Mouse (Mus musculus): ENCODE data around the gene Ccdc158. TPM values are rescaled to one million over a fixed set of nuclear protein-coding genes. Genes with fewer than 3 reads are reported as not detected.
A peak's percentile ranks its signal among the peaks of the same experiment; 100 is the strongest.

Gene Ccdc158
- polyA plus RNA-seq, 1 experiment from 2014 or later: 0.90 TPM

DNA sequence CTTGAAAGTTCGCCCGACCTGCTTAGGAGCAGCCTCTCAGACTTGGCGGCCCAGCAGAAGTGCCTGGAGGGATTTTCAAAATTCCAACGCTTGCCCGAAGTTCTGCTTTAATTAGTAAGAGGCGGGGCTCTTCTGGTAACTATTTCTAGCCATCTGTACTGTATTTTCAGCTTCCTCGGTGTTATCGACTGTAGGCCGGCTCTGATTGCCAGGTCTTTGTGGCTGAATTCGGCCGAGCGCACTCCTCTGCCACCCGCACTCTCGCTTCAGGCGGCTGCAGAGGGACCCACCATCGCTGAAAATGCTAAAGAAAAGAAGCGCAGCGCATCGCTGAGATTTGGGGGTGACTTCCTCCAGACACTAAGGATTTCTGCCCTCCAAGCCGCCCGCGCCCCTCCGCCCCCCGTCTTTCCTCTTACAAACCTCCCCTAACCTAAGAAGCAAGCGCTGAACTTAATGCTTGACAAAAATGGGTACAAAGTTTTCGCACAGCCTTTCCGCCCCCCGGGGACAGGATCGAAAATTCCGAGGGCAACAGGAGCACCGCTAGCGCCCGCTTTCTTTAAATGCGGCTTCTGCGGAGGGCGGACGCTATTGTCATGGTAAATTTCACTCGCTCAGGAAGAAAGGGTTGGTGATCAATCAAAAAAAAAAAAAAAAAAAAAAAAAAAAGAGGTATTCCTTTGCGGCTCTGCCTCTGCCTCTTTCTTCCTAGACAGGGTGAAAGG lies 7.7 kb upstream of the Ccdc158 start:
- peak overlapping the region; percentile 66 for H3K4me3 ChIP-seq
- H3K36me3 ChIP-seq: no peaks in the 10 kb centered on the region
- no peaks in the 10 kb centered on the region; the same call in 1 of the 2 replicates for H3K27me3 ChIP-seq (ENCODE audit: insufficient read depth, poor library complexity, severe bottlenecking)
- peaks cover 37% of the 10 kb centered on the region for H3K4me1 ChIP-seq (replicated peaks)
- H3K27ac ChIP-seq: peak overlapping the region; percentile 94
- DNase-seq (ENCODE audit: low spot score): peak; percentile 72
- no peaks in the 10 kb centered on the region for H3K9me3 ChIP-seq
- under 1% methylated on average over 39 of the region's 39 CpGs for WGBS

DNA sequence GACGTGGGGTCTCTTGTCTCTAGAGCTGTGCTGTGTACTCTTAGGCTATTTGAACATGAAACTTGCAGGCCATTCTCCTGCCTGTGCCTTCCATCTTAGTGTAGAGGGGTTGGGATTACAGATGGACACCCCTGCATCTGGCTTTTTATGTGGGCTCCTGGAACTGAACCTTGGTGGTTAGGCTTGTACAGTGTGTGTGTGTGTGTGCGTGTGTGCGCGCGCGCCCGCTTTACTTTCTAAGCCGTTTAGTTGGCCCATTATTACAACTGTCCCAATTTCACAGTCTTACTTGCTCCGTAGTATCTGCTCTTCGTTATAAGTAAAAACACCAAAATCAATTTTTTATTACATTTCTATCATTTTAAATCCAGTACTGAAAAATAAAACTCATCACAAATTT lies 6.8 kb upstream of the Ccdc158 start:
- no peaks in the 10 kb centered on the region; the same call in 1 of the 2 replicates for H3K27me3 ChIP-seq (ENCODE audit: insufficient read depth, poor library complexity, severe bottlenecking)
- 86% methylated on average over 10 of the region's 10 CpGs for WGBS
- H3K4me3 ChIP-seq: no peak overlapping the region
- no peaks in the 10 kb centered on the region for H3K9me3 ChIP-seq
- H3K27ac ChIP-seq: no peak overlapping the region
- H3K4me1 ChIP-seq (replicated peaks): peaks cover 37% of the 10 kb centered on the region
- no peaks in the 10 kb centered on the region for H3K36me3 ChIP-seq
- DNase-seq (ENCODE audit: low spot score): no peak

DNA sequence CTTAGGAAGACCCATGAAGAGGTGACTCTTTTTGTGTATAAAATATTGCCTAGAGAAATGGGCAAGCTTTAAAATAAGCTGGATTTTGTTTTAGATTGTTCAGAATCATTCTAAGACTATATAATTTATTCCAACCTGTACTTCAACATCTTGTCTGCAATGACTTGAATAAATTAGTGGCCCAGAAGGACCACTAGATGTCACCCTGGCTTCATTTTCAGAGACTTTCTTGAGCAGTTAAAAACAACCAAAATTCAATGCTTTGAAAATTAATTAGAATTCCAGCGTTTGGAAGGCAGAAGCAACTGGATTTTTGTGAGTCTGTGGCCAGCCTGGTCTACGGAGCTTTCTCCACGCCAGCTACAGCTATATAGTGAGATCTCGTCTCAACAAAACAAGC lies 4.4 kb upstream of the Ccdc158 start:
- H3K9me3 ChIP-seq: no peaks in the 10 kb centered on the region
- peaks cover 41% of the 10 kb centered on the region for H3K4me1 ChIP-seq (replicated peaks)
- no peak overlapping the region for H3K27ac ChIP-seq
- no peak for DNase-seq (ENCODE audit: low spot score)
- 35% methylated on average over 4 of the region's 4 CpGs for WGBS
- H3K36me3 ChIP-seq: no peaks in the 10 kb centered on the region
- H3K27me3 ChIP-seq (ENCODE audit: insufficient read depth, poor library complexity, severe bottlenecking): peaks cover 2% of the 10 kb centered on the region
- H3K4me3 ChIP-seq: no peak overlapping the region

DNA sequence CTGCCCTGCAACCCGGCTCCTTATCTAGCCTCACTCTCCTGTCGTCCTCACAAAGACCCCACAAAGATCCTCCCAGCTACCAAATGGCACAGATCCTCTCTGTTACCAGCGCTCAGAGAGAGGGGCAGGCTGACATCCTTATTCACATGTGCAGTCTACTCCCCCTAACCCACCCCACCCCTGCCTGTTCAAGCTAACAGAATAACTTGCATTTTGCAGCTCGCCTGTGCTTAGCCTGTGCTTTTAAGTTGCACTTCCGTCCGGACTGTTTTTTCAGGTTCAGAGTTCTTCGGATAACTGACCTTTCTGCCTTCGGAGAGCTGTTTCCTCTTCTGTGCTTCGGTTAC lies 476 bp upstream of the Ccdc158 start:
- 1% methylated on average over 9 of the region's 9 CpGs for WGBS
- Histone ChIP-seq H3K27ac (peak overlapping the region; percentile 80), H3K4me3 (peak overlapping the region; percentile 55), H3K4me1 (replicated peaks) (peaks cover 18% of the 10 kb centered on the region), H3K27me3 (ENCODE audit: insufficient read depth, poor library complexity, severe bottlenecking) (peaks cover 7% of the 10 kb centered on the region), H3K9me3 (no peaks in the 10 kb centered on the region), H3K36me3 (no peaks in the 10 kb centered on the region)
- DNase-seq (ENCODE audit: low spot score): no peak

DNA sequence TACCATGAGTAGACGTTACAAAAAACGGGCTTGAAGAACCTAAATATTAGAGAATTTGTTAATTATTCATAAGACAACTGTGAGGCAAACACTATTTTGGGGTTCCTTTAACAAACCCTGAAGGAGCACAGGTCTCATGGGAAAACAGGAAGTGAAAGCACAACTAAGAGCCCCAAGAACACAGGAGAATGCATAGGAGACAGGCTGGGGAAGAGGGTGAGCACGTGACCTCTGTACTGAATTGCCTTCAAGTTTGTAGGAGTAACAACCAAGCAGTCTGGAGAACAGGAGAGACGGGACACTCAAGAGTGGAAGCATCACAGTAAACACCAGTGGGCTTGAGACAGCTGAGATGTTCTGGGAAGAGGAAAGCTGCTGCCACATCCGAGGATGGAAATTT lies 8.2 kb downstream of the Ccdc158 start:
- no peak for DNase-seq (ENCODE audit: low spot score)
- no peak overlapping the region for H3K27ac ChIP-seq
- 84% methylated on average over 5 of the region's 5 CpGs for WGBS

DNA sequence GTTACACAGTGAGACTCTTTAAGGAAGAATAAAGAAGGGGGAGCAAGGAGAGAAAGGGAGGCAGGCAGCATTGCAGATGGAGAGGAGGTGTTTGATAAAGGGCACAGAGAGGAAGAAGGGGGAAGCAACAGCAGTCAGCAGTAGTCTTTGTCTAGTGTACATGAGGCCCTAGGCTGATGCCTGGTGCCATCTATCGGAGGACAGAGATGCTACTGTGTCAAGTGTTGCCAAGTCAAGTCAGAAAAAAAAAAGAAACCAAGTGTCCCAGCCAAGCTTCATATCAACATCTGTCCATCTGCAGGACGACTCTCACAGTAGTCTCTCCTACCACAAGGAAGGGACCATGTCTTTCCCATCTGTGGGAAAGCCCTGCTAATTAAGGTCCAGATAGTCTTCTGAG lies 10.8 kb downstream of the Ccdc158 start:
- Histone ChIP-seq H3K9me3 (no peaks in the 10 kb centered on the region), H3K36me3 (no peaks in the 10 kb centered on the region), H3K4me3 (no peak overlapping the region), H3K27ac (no peak overlapping the region), H3K4me1 (replicated peaks) (peaks cover under 1% of the 10 kb centered on the region; the same call in 1 of the 2 replicates), H3K27me3 (ENCODE audit: insufficient read depth, poor library complexity, severe bottlenecking) (no peaks in the 10 kb centered on the region)
- no peak for DNase-seq (ENCODE audit: low spot score)
- WGBS: 72% methylated on average over 2 of the region's 2 CpGs

More for the DNA sequence above, 8.2 kb downstream of the Ccdc158 start:
- no peaks in the 10 kb centered on the region for H3K36me3 ChIP-seq
- H3K27me3 ChIP-seq (ENCODE audit: insufficient read depth, poor library complexity, severe bottlenecking): no peaks in the 10 kb centered on the region
- peaks cover 11% of the 10 kb centered on the region for H3K4me1 ChIP-seq (replicated peaks)
- no peak overlapping the region for H3K4me3 ChIP-seq
- no peaks in the 10 kb centered on the region for H3K9me3 ChIP-seq

DNA sequence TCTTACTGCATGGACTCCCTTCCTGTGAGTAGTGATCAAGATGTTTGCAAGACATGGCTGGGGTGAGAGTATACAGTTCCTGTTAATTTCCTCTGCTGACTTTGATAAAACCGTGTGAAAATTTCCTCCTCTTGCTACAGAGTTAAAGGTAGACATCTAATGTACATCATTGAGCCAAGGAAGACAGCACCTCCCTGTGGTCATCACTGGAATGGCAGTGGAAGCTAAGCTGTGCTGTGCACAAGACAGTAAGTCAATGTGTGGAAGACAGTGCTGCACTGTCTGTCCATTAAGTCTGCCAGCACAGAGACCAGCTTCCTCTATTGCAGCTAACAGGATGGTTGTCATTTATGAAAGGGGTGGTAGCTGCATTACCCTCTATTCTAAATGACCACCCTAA lies 18.8 kb downstream of the Ccdc158 start:
- WGBS: 19% methylated on average over 1 of the region's 1 CpGs
- Histone ChIP-seq H3K4me1 (replicated peaks) (no peaks in the 10 kb centered on the region; the same call in 1 of the 2 replicates), H3K27me3 (ENCODE audit: insufficient read depth, poor library complexity, severe bottlenecking) (no peaks in the 10 kb centered on the region), H3K9me3 (no peaks in the 10 kb centered on the region), H3K36me3 (no peaks in the 10 kb centered on the region), H3K27ac (no peak overlapping the region), H3K4me3 (no peak overlapping the region)
- DNase-seq (ENCODE audit: low spot score): peak; percentile 70

DNA sequence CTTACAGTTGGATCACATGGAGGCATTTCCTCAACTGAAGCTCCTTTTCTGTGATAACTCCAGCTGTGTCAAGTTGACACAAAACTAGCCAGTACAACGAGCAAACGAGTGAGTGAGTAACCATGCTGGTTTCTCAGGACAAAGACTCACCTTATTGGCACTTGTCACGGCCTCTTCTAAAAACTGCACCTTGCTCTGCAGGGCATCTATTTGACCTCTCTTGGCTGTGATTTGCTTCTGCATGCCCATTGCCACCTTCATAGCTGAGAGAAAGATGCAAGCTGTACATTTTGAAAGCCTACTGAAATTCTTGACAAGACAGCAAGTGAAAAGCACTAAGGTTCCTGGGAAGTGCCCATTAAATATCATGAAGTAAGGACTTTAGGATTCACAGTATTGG lies 34.2 kb downstream of the Ccdc158 start:
- Histone ChIP-seq H3K36me3 (no peaks in the 10 kb centered on the region), H3K27ac (no peak overlapping the region), H3K4me3 (no peak overlapping the region), H3K4me1 (replicated peaks) (no peaks in the 10 kb centered on the region), H3K27me3 (ENCODE audit: insufficient read depth, poor library complexity, severe bottlenecking) (no peaks in the 10 kb centered on the region), H3K9me3 (no peaks in the 10 kb centered on the region)
- WGBS: 82% methylated on average over 3 of the region's 3 CpGs
- no peak for DNase-seq (ENCODE audit: low spot score)

DNA sequence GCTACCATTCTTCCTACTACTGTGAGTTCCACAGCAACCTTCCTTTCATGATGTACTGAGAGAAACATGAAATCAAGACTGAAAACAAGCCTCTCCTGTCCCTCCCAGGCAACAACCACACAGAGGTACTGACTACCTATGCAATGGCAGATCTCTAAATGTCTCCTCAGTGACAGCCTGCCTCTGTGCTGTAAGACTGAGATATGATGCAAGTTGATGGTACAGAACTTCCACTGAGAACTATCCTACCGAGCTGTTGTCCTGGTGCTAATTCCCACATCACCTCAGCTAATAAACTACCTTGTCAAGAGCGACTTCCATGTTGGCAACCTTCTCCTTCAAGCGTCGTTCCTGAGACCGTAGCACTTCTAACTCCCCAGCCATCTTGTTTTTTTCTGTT lies 39.2 kb downstream of the Ccdc158 start:
- Histone ChIP-seq H3K4me1 (replicated peaks) (no peaks in the 10 kb centered on the region), H3K27me3 (ENCODE audit: insufficient read depth, poor library complexity, severe bottlenecking) (no peaks in the 10 kb centered on the region), H3K36me3 (no peaks in the 10 kb centered on the region), H3K4me3 (no peak overlapping the region), H3K27ac (no peak overlapping the region), H3K9me3 (no peaks in the 10 kb centered on the region)
- no peak for DNase-seq (ENCODE audit: low spot score)
- whole genome bisulfite sequencing: 85% methylated on average over 5 of the region's 5 CpGs

DNA sequence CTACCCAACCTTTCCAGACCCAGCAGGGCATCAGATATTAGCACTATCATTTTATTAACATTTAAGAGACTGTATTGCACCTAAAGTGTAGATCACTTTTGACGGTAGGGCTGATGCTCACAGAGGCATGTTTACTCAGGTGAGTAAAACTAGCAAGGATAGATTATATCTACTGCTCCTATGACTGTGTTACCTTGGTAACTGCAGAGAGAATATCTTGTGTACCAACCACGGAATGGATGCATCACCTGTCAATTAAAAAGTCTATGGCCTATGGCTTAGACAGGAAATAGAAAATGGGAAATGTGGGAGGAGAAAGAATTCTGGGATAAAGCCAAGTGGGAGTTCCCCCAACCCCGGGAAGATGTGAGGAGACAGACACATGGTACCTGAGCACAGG lies 40.2 kb downstream of the Ccdc158 start:
- Histone ChIP-seq H3K9me3 (no peaks in the 10 kb centered on the region), H3K4me1 (replicated peaks) (no peaks in the 10 kb centered on the region), H3K36me3 (no peaks in the 10 kb centered on the region), H3K4me3 (no peak overlapping the region), H3K27ac (no peak overlapping the region), H3K27me3 (ENCODE audit: insufficient read depth, poor library complexity, severe bottlenecking) (no peaks in the 10 kb centered on the region)
- no peak for DNase-seq (ENCODE audit: low spot score)
- 75% methylated on average over 3 of the region's 3 CpGs for WGBS

DNA sequence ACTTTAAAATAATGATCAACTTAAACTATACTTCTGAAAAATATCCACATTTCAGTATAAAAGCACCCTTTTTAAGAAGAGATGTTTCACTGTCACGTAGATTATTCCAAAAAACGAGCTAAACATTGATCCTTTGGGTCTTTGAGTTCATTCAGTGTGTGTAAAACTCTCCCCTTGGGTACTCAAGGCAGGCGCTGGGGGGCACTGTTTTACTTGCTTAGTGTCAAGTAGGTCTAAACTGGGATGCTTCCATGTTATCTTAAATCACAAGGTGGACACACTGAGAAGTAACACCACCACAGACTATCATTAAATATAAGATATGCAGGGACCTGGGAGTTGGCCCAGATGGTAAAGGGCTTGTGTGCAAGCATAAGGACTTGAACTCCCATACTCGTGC lies 41.5 kb downstream of the Ccdc158 start:
- 67% methylated on average over 4 of the region's 4 CpGs for WGBS
- H3K36me3 ChIP-seq: no peaks in the 10 kb centered on the region
- no peak for DNase-seq (ENCODE audit: low spot score)
- no peaks in the 10 kb centered on the region for H3K27me3 ChIP-seq (ENCODE audit: insufficient read depth, poor library complexity, severe bottlenecking)
- H3K9me3 ChIP-seq: no peaks in the 10 kb centered on the region
- H3K4me3 ChIP-seq: no peak overlapping the region
- no peak overlapping the region for H3K27ac ChIP-seq
- H3K4me1 ChIP-seq (replicated peaks): no peaks in the 10 kb centered on the region

DNA sequence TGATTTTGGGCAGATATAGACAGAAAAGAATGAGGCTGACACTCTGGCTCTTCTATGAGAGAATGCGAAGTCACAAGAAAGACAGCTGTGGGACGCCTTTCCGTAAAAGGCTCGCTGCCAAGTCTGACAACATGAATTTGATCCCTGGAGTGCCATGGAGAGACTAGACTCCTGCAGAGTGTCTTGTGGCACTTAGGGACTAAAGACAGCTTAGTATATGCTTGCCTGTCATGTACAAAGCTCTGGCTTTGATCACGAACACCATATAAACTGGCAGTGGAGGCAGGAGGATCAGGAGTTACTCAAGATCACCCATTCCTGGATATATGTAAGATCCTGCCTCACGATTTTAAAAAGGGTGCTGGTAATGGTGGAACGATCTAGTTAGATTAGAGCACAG lies 47.2 kb downstream of the Ccdc158 start:
- no peaks in the 10 kb centered on the region for H3K27me3 ChIP-seq (ENCODE audit: insufficient read depth, poor library complexity, severe bottlenecking)
- H3K4me1 ChIP-seq (replicated peaks): no peaks in the 10 kb centered on the region
- DNase-seq (ENCODE audit: low spot score): no peak
- 85% methylated on average over 7 of the region's 7 CpGs for WGBS
- H3K4me3 ChIP-seq: no peak overlapping the region
- peaks cover 5% of the 10 kb centered on the region; the same call in 1 of the 2 replicates for H3K9me3 ChIP-seq
- H3K27ac ChIP-seq: no peak overlapping the region
- no peaks in the 10 kb centered on the region for H3K36me3 ChIP-seq

DNA sequence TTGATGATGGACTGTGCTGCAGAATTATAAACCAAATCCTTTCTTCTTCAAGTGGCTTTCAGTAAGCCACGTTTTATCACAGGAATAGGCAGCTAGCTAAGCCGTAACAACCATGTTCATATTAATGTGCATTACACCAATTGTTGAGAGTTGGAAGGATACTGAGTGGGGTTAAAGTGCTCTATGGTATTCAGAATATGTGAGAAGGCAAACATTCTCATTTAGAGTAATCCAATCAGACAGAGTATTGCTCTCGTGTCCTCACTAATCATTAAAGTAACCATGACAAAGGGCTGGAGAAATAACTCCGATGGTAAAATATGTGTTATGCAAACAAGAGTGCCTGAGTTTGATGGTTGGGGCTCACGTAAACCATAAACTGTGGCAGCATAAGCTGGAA lies 53.2 kb downstream of the Ccdc158 start:
- H3K4me1 ChIP-seq (replicated peaks): no peaks in the 10 kb centered on the region
- no peak overlapping the region for H3K27ac ChIP-seq
- no peak overlapping the region for H3K4me3 ChIP-seq
- no peaks in the 10 kb centered on the region for H3K27me3 ChIP-seq (ENCODE audit: insufficient read depth, poor library complexity, severe bottlenecking)
- H3K36me3 ChIP-seq: no peaks in the 10 kb centered on the region
- DNase-seq (ENCODE audit: low spot score): no peak
- WGBS: 84% methylated on average over 5 of the region's 5 CpGs
- peaks cover 5% of the 10 kb centered on the region; the same call in 1 of the 2 replicates for H3K9me3 ChIP-seq

DNA sequence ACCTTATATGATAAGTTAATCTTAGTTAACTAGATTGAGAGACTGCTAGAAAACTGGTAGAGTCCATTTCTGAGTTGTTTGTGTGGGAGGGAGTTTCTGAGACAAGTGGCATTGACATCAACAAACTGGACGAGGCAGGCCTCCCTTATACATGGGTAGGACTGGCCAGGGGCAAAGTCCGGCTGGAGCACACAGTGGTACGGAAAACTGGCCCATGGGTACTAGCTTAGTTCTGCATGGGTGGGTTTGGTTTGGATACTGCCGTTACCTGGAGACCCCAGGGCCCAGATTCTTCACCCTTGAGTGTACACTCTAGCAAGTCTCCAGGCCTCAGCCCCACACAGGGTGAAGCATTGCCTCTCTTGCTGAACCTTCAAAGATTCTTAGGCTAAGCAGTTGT lies 62.3 kb downstream of the Ccdc158 start:
- H3K27ac ChIP-seq: no peak overlapping the region
- no peaks in the 10 kb centered on the region for H3K9me3 ChIP-seq
- 85% methylated on average over 4 of the region's 4 CpGs for WGBS
- no peaks in the 10 kb centered on the region for H3K27me3 ChIP-seq (ENCODE audit: insufficient read depth, poor library complexity, severe bottlenecking)
- no peak overlapping the region for H3K4me3 ChIP-seq
- DNase-seq (ENCODE audit: low spot score): no peak
- no peaks in the 10 kb centered on the region for H3K4me1 ChIP-seq (replicated peaks)
- no peaks in the 10 kb centered on the region for H3K36me3 ChIP-seq
